Mouse (Mus musculus): ENCODE measurements around the gene Gpd1l.

DNA sequence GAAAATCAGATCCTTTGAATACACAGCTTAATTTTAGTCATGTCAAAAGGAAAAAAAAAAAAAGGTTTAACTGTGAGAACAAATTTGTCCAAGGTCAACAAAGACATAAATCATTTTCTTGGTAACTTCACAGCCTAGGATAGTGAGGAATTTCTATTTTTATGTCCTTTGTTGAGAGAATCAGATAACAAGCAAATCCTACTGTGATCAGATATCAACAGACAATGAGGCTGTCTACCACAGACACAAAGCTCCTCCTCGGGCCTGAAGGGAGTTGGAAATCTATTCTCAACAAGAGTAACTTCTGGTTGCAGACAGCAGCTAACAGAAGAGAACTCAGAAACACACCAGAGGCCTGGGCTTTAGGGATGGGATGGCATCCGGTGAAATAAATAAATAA is 51.8 kb downstream of the Gpd1l start:
- TF ChIP-seq CTCF (IDR thresholded peaks at IDR 0.05; ENCODE audit: low read depth): no peak
- no peak for TF ChIP-seq EP300 (IDR thresholded peaks at IDR 0.05; ENCODE audit: low read depth)

Data from liver, embryonic 14.5 days (tissue).